Mouse (Mus musculus) brain, adult 10 weeks (tissue): ENCODE results near the gene Fancg. TPM values are rescaled to one million over a fixed set of nuclear protein-coding genes. Genes with fewer than 3 reads are reported as not detected.

Source experiments
- polyA plus RNA-seq: library from polyadenylated mRNA; stranded (reverse); fragments of 350-450 nt; fragmentation: Illumina TruSeq; extraction: RNeasy Lipid Tissue Mini Kit (QIAGEN cat#74804); gene quantifications from one replicate; pipeline ENCODE4 v1.2.3, GENCODE M21; 2015; ENCODE audit warnings: low read depth, low replicate concordance

The Fancg gene
- polyA plus RNA-seq: 12.4 TPM

GRCm38 (mm10) chr4:43010161-43011038 lies at the start of gene Fancg:
Fancg (minus strand) TSS chr4:43010506.

DNA sequence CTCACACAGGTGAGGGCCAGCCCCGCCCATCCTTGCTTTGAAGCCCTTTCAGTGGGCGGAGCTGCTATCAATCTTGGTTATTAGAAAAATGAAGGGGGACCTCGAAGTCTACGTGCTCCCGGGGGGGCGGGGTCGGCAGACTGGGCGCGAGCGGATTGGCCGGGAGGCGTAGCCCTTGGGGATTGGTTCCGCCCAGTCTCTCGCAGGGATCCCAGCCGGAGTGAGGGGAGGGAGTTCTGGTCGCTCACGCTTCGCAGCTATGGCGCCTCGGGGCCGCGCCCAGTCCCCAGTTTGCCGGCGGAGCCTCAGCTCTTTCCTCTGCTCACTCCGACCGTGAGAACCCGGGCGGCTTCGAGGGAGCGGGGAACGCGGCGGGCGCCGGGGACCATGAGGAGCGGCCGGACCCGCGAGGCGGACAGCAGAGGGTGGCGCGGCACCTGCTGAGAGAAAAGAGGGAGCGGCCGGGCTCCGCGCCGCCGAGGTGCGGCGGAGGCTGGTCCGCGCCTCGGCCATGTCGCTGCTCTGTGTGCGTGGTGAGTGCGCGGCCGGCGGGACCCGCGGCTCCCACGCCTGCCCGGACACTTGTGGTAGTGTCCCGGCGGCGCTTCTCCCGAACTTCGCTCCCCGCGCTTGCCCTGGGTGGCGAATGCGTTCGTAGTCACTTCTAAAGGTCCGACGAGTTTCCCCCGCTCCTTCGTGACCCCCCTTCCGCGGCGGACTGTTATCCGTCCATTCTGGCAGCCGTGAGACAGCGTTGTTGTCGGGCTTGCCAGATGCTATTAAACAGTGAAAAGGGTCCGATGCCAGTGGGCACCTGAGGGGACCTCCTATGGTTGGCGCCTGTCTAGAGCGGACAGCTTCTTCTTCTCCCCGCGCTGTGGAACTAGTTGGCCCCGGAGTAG lies 48.7 kb upstream of the Fancg start, which contains the start of gene Unc13b:
Unc13b (plus strand) TSS at position 201 of the 902 bp plus-strand sequence.

DNA sequence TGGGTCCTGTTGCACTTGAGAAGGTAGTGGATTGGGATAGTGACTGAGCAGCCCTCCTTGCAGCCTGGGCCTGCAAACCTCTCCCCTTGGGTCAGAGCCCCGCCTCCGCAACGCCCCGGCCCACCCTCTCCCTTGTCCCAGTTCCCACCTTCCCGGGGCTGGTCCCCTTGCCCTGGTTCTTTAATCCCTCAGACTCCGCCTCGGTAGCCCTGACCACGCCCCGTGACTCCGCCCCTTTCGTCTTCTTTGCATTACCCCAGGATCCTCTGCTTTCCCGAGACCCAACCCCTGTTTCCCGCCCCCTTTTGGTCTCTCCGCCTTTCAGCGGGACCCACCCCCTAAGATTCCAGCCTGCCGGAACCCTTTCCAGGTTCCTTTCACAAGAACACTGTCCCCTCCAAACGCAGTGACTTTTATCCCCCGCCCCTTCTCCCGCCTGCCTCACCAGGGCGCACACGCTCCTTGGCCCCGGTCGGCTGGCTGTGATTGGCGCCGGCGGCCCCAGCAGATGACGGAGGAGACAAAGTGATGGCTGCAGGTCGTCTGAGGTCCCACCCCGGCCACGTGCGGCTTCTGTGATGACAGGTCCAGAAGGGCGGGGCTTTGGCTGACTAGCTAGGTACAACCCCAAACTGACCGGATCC lies 35.5 kb upstream of the Fancg start, which contains the start of gene Fam214b:
Fam214b (minus strand) TSS at position 562 of the 644 bp plus-strand sequence.

GRCm38 (mm10) chr4:43031237-43031995 lies 21.1 kb upstream of the Fancg start, which contains the start of gene Stoml2:
Stoml2 (minus strand) TSS chr4:43031710.

GRCm38 (mm10) chr4:43025084-43025960 lies 15.0 kb upstream of the Fancg start, which contains the start of gene Pigo:
Pigo (minus strand) TSS chr4:43025819.

DNA sequence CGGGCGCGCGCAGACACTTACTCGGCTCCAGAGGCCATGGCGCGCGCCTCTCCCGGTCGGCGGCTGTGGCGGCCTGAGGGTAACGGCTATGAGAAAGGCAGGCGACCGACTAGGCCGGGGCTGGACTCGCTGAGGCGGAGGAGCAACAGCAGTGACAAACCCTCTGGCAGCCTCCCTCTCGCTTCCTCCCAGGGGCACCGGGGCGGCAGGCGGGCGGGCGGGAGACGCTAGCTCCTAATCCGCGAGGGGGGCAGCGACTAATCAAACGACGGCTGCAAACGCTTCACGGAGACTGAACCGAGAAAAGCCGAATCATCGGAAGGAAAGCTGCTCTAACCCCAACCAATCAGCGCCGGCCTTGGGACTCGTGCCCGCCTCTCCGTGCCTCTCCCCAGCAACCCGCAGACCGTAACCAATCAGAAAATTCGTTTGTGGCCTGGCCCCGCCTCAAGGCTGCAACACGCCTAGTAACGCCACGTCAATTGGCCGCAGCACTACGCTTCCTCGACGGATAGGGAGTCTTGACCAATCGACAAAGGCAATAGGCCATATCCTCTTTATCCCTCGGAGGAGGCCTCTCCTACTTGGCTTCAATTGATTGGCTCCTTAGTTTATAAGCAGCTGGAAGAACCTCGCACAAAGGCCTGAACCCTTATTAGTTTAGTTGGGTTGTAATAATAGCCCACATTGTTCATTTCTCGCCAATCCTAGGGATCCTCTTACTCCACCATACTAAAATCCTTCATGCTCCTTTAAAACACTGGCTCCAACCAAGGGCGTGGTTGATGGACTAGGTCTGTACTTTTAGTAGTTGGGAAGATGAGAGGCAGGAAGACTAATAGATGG lies 9.9 kb downstream of the Fancg start, which contains the start of gene Vcp:
Vcp (minus strand) TSS at position 367 of the 846 bp plus-strand sequence.

GRCm38 (mm10) chr4:42969304-42969703 lies 41.0 kb downstream of the Fancg start, which contains the start of gene 1700022I11Rik:
1700022I11Rik (plus strand) TSS chr4:42969604.

Other genes starting within 250 kb of the Fancg start
- gene Ccl21a, start 236.5 kb downstream of the Fancg start, polyA plus RNA-seq: not detected
- gene Fam205a1, start 156.6 kb downstream of the Fancg start, polyA plus RNA-seq: 0.18 TPM
- 0.76 TPM for gene Gm12394, start 153.7 kb downstream of the Fancg start, polyA plus RNA-seq
- not detected for gene Fam205c, start 136.3 kb downstream of the Fancg start, polyA plus RNA-seq
- 194 TPM for gene Phf24, start 93.8 kb downstream of the Fancg start, polyA plus RNA-seq
- gene Dnajb5, start 60.7 kb downstream of the Fancg start, polyA plus RNA-seq: 155 TPM
- gene 1700022I11Rik, start 40.9 kb downstream of the Fancg start, polyA plus RNA-seq: not detected
- gene Vcp, start 10.0 kb downstream of the Fancg start, polyA plus RNA-seq: 202 TPM
- gene Pigo, start 15.3 kb upstream of the Fancg start, polyA plus RNA-seq: 15.2 TPM
- 139 TPM for gene Stoml2, start 21.2 kb upstream of the Fancg start, polyA plus RNA-seq
- 25.3 TPM for gene Fam214b, start 35.7 kb upstream of the Fancg start, polyA plus RNA-seq
- 29.6 TPM for gene Unc13b, start 48.4 kb upstream of the Fancg start, polyA plus RNA-seq